Comparison of ENCODE assay signal across 8 mouse cellular contexts in the genomic region with DNA sequence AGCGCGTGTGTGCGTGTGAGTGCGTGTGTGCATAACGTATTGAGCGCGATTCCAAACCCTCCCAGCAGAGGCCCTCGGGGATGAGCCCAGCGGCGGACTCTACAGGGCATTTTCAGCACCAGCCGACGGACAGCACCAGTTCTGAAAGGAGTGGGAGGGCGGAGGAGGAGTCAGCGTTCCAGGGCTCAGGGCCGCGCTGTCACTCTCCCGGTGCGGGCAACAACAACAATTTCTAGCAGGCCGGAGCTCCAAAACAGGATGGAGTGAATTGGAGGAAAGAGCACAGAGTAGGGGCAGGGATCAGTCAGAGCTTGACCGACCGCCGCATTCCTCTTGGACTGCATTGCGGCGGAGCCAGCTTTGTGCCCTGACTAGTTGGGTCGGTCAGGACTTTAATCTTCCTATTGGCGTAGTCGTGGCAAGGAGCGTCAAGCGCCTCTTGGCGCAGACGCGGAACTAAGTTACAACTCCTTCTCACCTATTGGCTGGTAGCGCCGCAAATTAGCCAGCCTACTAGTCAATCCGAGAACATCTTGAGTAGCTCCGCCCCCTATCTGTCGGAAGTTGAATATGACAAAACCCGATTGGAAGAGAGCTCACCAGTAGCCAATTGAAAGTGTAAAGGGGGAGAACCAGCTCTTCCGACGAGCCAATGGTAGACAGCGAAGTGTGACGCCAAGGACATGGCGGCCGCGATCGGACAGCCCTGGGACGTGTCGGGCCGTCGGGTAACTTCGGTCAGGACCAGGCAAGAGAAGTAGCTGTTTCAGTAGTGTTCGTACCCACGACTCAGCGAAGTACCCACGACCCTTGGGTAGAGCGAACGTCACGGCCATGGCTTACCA. TPM values are rescaled to one million over a fixed set of nuclear protein-coding genes. Genes with fewer than 3 reads are reported as not detected.
DNase-seq lines count a peak whose midpoint lies in the region; ATAC-seq lines count a peak whose summit lies in the region.

A gene (plus strand): TSS at position 655 of the 845 bp plus-strand sequence.

- intact Hi-C loops in gastrocnemius, postnatal 14 days (cut with DNase I; ENCODE audit: low total_unique reads), result no loop called here
- intact Hi-C loops in left cerebral cortex, postnatal 10 days (cut with DNase I), result no loop called here

- DNase-seq in adrenal gland, adult (ENCODE audit: inconsistent age in 2 of 2, low spot score in 1 of 2), result peak; percentile 95 to 98
- DNase-seq in embryo, embryonic 10.5 days (ENCODE audit: low spot score), result peak; percentile 99
- DNase-seq in gastrocnemius, postnatal 14 days, result peak; percentile 93
- DNase-seq in left cerebral cortex, postnatal 10 days (ENCODE audit: extremely low spot score in 1 of 2, low spot score in 2 of 2), result peak; percentile 94 to 98
- peak; percentile 92 for DNase-seq in right cerebral cortex, postnatal 25 days
- peak; percentile 90 to 96 for DNase-seq in urinary bladder, postnatal 4 days (ENCODE audit: low spot score in 2 of 2)

- ATAC-seq in inflammation-experienced regulatory T-cells, adult 6 months, result peak; percentile 95
- ATAC-seq in megakaryocyte-erythroid progenitor cell, adult 5-6 weeks (replicated peaks; ENCODE audit: low FRiP score, low TSS enrichment, poor library complexity, severe bottlenecking), result peak; percentile 87

RNA-seq across cellular contexts. Expression of the gene that starts here (rescaled TPM):
- total RNA-seq in gastrocnemius, postnatal 14 days (2021), result 10 to 100 TPM; 43.8 to 47.3 TPM
- 10 to 100 TPM; 45.7 to 65.4 (median 46.2) TPM for polyA plus RNA-seq in inflammation-experienced regulatory T-cells, adult 6 months (2017; shearing (Covaris generic))
- 10 to 100 TPM; 27.3 to 30.4 TPM for total RNA-seq in left cerebral cortex, postnatal 10 days (2021)
- 38.6 and 43.4 TPM in 2 replicates for total RNA-seq in megakaryocyte-erythroid progenitor cell, adult 5-6 weeks (2014; fragmentation: Nextera tagmentation)
- 7.5 and 13.6 TPM in 2 replicates for total RNA-seq in megakaryocyte-erythroid progenitor cell, adult 5-6 weeks (2017)

Comparison
In these comparisons a context has a peak if more than half of its experiments do, and no peak if none do; other contexts are left out.
1. Peak in every context shown above with its lines: DNase-seq and ATAC-seq.